Mouse (Mus musculus): Measurements from ENCODE around the gene Smim13. TPM values are rescaled to one million over a fixed set of nuclear protein-coding genes. Genes with fewer than 3 reads are reported as not detected.
"Not testable (repeated sequence)": the region's sequence is repeated elsewhere in the genome, so short reads cannot be mapped to it uniquely, and the experiment has no call there.

Gene Smim13
- total RNA-seq, 4 experiments from 2014 or later: 147 to 172 (median 158) TPM

- DNase-seq (ENCODE audit: low spot score in 2 of 2): no peak
These were observed 11.4 kb upstream of the Smim13 start for GRCm38 (mm10) chr13:41238035-41238804.

GRCm38 (mm10) chr13:41238805-41239130 lies 10.9 kb upstream of the Smim13 start:
- no peak for DNase-seq (ENCODE audit: low spot score in 2 of 2)

GRCm38 (mm10) chr13:41241557-41241956 lies 8.1 kb upstream of the Smim13 start:
- DNase-seq (ENCODE audit: low spot score in 2 of 2): no peak

GRCm38 (mm10) chr13:41244306-41244830 lies 5.3 kb upstream of the Smim13 start:
- no peak for DNase-seq (ENCODE audit: low spot score in 2 of 2)

GRCm38 (mm10) chr13:41248751-41249520 lies 708 bp upstream of the Smim13 start:
- peak in 1 of 2 experiments; percentile 67 for DNase-seq (ENCODE audit: low spot score in 2 of 2)

GRCm38 (mm10) chr13:41250318-41250981 lies 806 bp downstream of the Smim13 start:
- DNase-seq (ENCODE audit: low spot score in 2 of 2): peak in 1 of 2 experiments; percentile 56

GRCm38 (mm10) chr13:41251232-41251631 lies 1.6 kb downstream of the Smim13 start:
- DNase-seq (ENCODE audit: low spot score in 2 of 2): not testable (repeated sequence)

GRCm38 (mm10) chr13:41251667-41252066 lies 2.0 kb downstream of the Smim13 start:
- DNase-seq (ENCODE audit: low spot score in 2 of 2): no peak

GRCm38 (mm10) chr13:41252141-41252540 lies 2.5 kb downstream of the Smim13 start:
- DNase-seq (ENCODE audit: low spot score in 2 of 2): no peak

- no peak for DNase-seq (ENCODE audit: low spot score in 2 of 2)
These were observed 3.1 kb downstream of the Smim13 start for GRCm38 (mm10) chr13:41252736-41253135.

- DNase-seq (ENCODE audit: low spot score in 2 of 2): no peak
These were observed 6.5 kb downstream of the Smim13 start for GRCm38 (mm10) chr13:41256126-41256525.

GRCm38 (mm10) chr13:41256962-41257361 lies 7.3 kb downstream of the Smim13 start:
- no peak for DNase-seq (ENCODE audit: low spot score in 2 of 2)

- no peak for DNase-seq (ENCODE audit: low spot score in 2 of 2)
These were observed 8.2 kb downstream of the Smim13 start for GRCm38 (mm10) chr13:41257851-41258250.

- DNase-seq (ENCODE audit: low spot score in 2 of 2): not testable (repeated sequence)
These were observed 12.0 kb downstream of the Smim13 start for GRCm38 (mm10) chr13:41261617-41262016.

- no peak for DNase-seq (ENCODE audit: low spot score in 2 of 2)
These were observed 13.8 kb downstream of the Smim13 start for GRCm38 (mm10) chr13:41263304-41264006.

- DNase-seq (ENCODE audit: low spot score in 2 of 2): peak in 1 of 2 experiments; percentile 57
These were observed 18.3 kb downstream of the Smim13 start for GRCm38 (mm10) chr13:41267827-41268408.

GRCm38 (mm10) chr13:41273927-41274650 lies 24.4 kb downstream of the Smim13 start, which contains the start of gene Gm17364:
Gene Gm17364, minus strand, starts transcription at chr13:41273977.
- no peak for DNase-seq (ENCODE audit: low spot score in 2 of 2)

GRCm38 (mm10) chr13:41280696-41281095 lies 31.1 kb downstream of the Smim13 start:
- no peak for DNase-seq (ENCODE audit: low spot score in 2 of 2)

GRCm38 (mm10) chr13:41283256-41283655 lies 33.6 kb downstream of the Smim13 start:
- DNase-seq (ENCODE audit: low spot score in 2 of 2): peak in 1 of 2 experiments; percentile 29

GRCm38 (mm10) chr13:41285448-41285847 lies 35.8 kb downstream of the Smim13 start:
- no peak for DNase-seq (ENCODE audit: low spot score in 2 of 2)

Data from left cerebral cortex, adult 8-10 months (tissue).